ENCODE assay signal across 14 mouse cellular contexts in the genomic region with DNA sequence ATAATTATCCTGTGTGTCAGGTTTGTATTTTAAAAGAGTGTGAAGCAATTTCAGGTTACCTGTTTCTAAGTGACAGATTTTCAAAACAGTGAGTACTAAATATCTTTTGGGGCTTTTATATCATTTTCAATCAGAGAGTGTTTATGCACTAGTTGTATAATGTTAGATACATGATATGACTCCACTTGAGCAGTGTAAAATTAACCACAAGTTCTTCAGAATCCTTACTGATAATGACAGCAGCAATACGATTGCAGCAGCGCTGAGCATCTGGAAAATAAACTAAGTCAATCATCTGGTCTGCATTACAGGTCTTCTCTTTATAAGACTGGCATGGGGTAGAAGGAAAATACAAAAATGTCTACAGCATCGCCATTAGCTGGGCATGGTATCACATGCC.
"Had no signal": no experiment of that assay in that cellular context is flagged by ENCODE, and none has a peak within 500 bp of the region (broad histone marks: within the 10 kb centered on the region; RNA-seq: fewer than 3 reads in every experiment).

No protein-coding gene starts in this region.

- H3K9me3 ChIP-seq: liver, embryonic 15.5 days; midbrain, embryonic 13.5 days; midbrain, embryonic 15.5 days; neural tube, embryonic 12.5 days had no signal

- H3K27ac ChIP-seq: macrophage; midbrain, embryonic 13.5 days; midbrain, embryonic 15.5 days; neural tube, embryonic 12.5 days had no signal

- DNase-seq: lung, adult 18-20 months; lung, embryonic 14.5 days; lung, postnatal 10 days; right cerebral cortex, postnatal 14 days; spleen, adult 18-20 months; thymus, adult 18-20 months; thymus, postnatal 14 days; thymus, postnatal 36 days had no signal

- H3K27me3 ChIP-seq: liver, embryonic 15.5 days; midbrain, embryonic 13.5 days; midbrain, embryonic 15.5 days; neural tube, embryonic 12.5 days had no signal

- ATAC-seq: midbrain, embryonic 13.5 days; midbrain, embryonic 15.5 days had no signal

- H3K36me3 ChIP-seq: midbrain, embryonic 13.5 days; midbrain, embryonic 15.5 days; neural tube, embryonic 12.5 days had no signal

- H3K4me3 ChIP-seq: liver, embryonic 15.5 days; midbrain, embryonic 13.5 days; midbrain, embryonic 15.5 days; neural tube, embryonic 12.5 days had no signal

- H3K4me2 ChIP-seq: liver, embryonic 15.5 days; lung, embryonic 14.5 days; midbrain, embryonic 11.5 days; midbrain, embryonic 13.5 days; midbrain, embryonic 15.5 days; neural tube, embryonic 12.5 days had no signal

- H3K4me1 ChIP-seq: midbrain, embryonic 13.5 days; midbrain, embryonic 15.5 days; neural tube, embryonic 12.5 days had no signal

- H3K9ac ChIP-seq: liver, embryonic 15.5 days; lung, embryonic 14.5 days; midbrain, embryonic 13.5 days; midbrain, embryonic 15.5 days; neural tube, embryonic 12.5 days had no signal
